Mouse (Mus musculus) E14TG2a.4 (cell line): Measurements from ENCODE around the gene Cry1.

ENCODE experiments used
- CTCF ChIP-seq: conservative IDR thresholded peaks from 2 replicates; pipeline ENCODE4 v1.5.1; 2014; ENCODE audit warnings: low read length
- NANOG ChIP-seq: IDR thresholded peaks from 2 replicates; pipeline ENCODE4 v1.6.1; 2014; ENCODE audit warnings: borderline replicate concordance, low read length, mixed read lengths
- POU5F1 ChIP-seq: IDR thresholded peaks from 2 replicates; pipeline ENCODE4 v1.6.1; 2014; ENCODE audit warnings: low read length, borderline replicate concordance

- TF ChIP-seq CTCF (peak; percentile 81), NANOG (no peak), POU5F1 (no peak)
Observed at GRCm38 (mm10) chr10:85220918-85221770, 36.3 kb upstream of the Cry1 start.
